Mouse (Mus musculus): ENCODE measurements around the gene Lhx4. TPM values are rescaled to one million over a fixed set of nuclear protein-coding genes. Genes with fewer than 3 reads are reported as not detected.

Lhx4 gene
- polyA plus RNA-seq, 1 experiment from 2014 or later: 0.79 TPM

DNA sequence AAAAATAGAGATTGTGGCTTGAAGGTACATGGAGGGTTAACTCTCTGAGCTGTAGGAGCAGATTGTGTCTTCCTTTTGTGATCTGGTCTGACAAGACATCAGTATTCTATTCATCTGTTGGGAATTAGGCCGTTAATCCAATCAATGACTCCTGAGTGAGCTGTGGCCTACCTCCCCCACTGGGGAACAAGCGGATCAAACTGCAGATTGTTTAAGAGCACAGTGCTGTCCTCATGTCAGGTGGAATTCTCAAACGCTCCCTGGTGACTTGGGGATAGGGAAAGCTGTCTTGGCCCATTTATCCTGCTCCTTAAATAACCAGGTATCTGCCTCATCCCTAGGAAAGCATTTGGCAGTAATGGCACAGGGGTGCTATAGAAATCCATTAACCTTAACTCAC lies 96.5 kb downstream of the Lhx4 start:
- DNase-seq (ENCODE audit: low spot score) (no peak), ATAC-seq (replicated peaks; ENCODE audit: insufficient number of reproducible peaks, low FRiP score, low TSS enrichment, low read depth) (no peak)
- H3K27ac ChIP-seq (replicated peaks; ENCODE audit: low read depth, low read length): no peak overlapping the region
- H3K27me3 ChIP-seq (ENCODE audit: control insufficient read depth, insufficient read depth, low read length): no peaks in the 10 kb centered on the region
- no peaks in the 10 kb centered on the region for H3K36me3 ChIP-seq (replicated peaks; ENCODE audit: control insufficient read depth, insufficient read depth, low read depth, low read length)
- 11% methylated on average over 3 of the region's 3 CpGs for WGBS
- no peaks in the 10 kb centered on the region for H3K9me3 ChIP-seq (replicated peaks; ENCODE audit: control insufficient read depth, low read length)
- no peak overlapping the region for H3K9ac ChIP-seq (replicated peaks; ENCODE audit: low read length)
- H3K4me3 ChIP-seq (ENCODE audit: low read depth, low read length): no peak overlapping the region
- H3K4me2 ChIP-seq (ENCODE audit: low read depth, low read length): no peak overlapping the region
- no peaks in the 10 kb centered on the region for H3K4me1 ChIP-seq (ENCODE audit: control insufficient read depth, insufficient read depth, low read length)

DNA sequence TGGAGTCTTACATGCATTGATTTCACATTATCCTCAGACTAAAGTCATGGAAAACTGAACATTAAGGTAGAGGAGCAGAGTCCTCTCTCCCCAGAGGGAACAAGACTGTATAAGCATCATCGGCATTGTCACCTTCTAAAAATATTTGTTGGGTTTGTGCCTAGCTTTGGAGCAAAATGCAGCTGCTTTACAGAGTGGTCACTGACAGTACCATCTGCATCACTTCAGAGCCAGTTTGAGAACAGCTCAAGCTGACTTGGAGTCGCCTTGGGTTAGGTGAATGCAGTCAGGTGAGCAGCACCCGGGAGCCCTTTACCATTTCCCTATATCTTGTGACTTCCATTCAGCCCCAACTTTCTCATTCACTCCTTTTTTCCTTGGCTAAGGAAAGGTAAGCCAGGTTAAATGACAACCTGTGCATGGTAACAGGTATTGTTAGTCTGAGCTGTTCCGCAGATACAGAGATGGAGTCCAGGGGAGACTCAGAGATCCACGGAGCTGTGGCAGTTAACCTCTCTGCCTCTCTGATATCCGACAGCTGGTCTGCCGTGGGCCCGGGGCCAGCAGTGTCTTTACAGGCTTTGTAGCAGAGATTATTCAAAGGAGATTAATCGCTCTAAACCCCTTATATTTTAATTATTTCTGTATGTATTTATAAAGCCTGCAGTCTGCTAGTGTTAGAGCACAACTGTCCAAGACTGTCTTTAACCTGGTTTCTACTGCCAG lies 101.2 kb downstream of the Lhx4 start:
- H3K4me1 ChIP-seq (ENCODE audit: control insufficient read depth, insufficient read depth, low read length): no peaks in the 10 kb centered on the region
- ATAC-seq (replicated peaks; ENCODE audit: insufficient number of reproducible peaks, low FRiP score, low TSS enrichment, low read depth): no peak
- no peak overlapping the region for H3K4me2 ChIP-seq (ENCODE audit: low read depth, low read length)
- H3K9ac ChIP-seq (replicated peaks; ENCODE audit: low read length): no peak overlapping the region
- H3K9me3 ChIP-seq (replicated peaks; ENCODE audit: control insufficient read depth, low read length): no peaks in the 10 kb centered on the region
- H3K36me3 ChIP-seq (replicated peaks; ENCODE audit: control insufficient read depth, insufficient read depth, low read depth, low read length): no peaks in the 10 kb centered on the region
- 82% methylated on average over 9 of the region's 9 CpGs for WGBS
- H3K27ac ChIP-seq (replicated peaks; ENCODE audit: low read depth, low read length): no peak overlapping the region
- DNase-seq (ENCODE audit: low spot score): no peak
- no peak overlapping the region for H3K4me3 ChIP-seq (ENCODE audit: low read depth, low read length)
- H3K27me3 ChIP-seq (ENCODE audit: control insufficient read depth, insufficient read depth, low read length): no peaks in the 10 kb centered on the region

Other genes starting within 250 kb of the Lhx4 start
- 83.2 and 85.2 TPM in 2 replicates for gene Acbd6, start 193.6 kb downstream of the Lhx4 start, polyA plus RNA-seq (2014; fragmentation: Nextera tagmentation; extraction: Ambion mirVana)
- gene Qsox1, start 61.2 kb upstream of the Lhx4 start, polyA plus RNA-seq (2014; fragmentation: Nextera tagmentation; extraction: Ambion mirVana): 6.8 and 7.6 TPM in 2 replicates
- gene Cep350, start 221.6 kb upstream of the Lhx4 start, polyA plus RNA-seq (2014; fragmentation: Nextera tagmentation; extraction: Ambion mirVana): 6.6 and 8.2 TPM in 2 replicates

Data from embryonic facial prominence, embryonic 11.5 days (tissue).